Mouse (Mus musculus): ENCODE measurements around the gene Slco2a1.

DNA sequence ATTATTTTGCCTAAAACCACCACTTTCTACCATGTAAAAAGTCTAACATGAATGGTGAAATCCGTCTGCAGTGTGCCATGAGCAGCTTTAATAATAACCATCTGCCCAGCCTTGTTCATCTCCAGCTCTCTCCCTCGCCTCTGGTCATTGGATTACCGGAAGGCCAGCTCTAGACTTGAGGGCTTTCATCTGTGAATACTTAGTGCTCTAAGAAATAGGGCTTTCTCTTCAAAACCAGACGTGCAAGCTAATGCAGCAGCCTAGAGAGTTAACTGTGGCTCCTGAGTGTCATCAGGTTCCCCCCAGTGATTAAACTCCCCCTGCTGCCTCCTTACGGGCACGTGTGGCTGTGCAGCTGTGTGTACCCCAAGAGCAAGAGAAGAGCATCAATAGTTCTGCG lies 25.2 kb upstream of the Slco2a1 start:
- TF ChIP-seq POLR2A (IDR thresholded peaks at IDR 0.05; ENCODE audit: insufficient read depth, low read depth, low read length) (no peak), CTCF (IDR thresholded peaks at IDR 0.05) (no peak)

All from heart, adult 2 months (tissue).